Mouse (Mus musculus) liver, adult 2 months (tissue): Measurements from ENCODE around the gene Tiparp. TPM values are rescaled to one million over a fixed set of nuclear protein-coding genes. Genes with fewer than 3 reads are reported as not detected.

Source experiments
- DNase-seq: peaks from one replicate; pipeline ENCODE4 v3.0.0-alpha.2; 2011; ENCODE audit warnings: low read depth, low spot score; ENCODE audit errors: extremely low read depth
- H3K27ac ChIP-seq: fragments of 200-500 bp; replicated peaks from 2 replicates; pipeline ENCODE4 v1.5.1; 2012; ENCODE audit warnings: low read depth, mild to moderate bottlenecking, control low read depth, inconsistent platforms, low read length; ENCODE audit not compliant: insufficient read depth
- H3K27me3 ChIP-seq: fragments of 200-500 bp; 2 replicates; pipeline ENCODE4 v1.6.1; 2012; ENCODE audit warnings: mild to moderate bottlenecking, moderate library complexity, low read length, inconsistent platforms; ENCODE audit not compliant: control insufficient read depth, insufficient read depth
- H3K36me3 ChIP-seq: fragments of 200-500 bp; 2 replicates; pipeline ENCODE4 v1.6.1; 2012; ENCODE audit warnings: low read length, inconsistent platforms; ENCODE audit not compliant: control insufficient read depth, insufficient read depth
- H3K4me1 ChIP-seq: fragments of 200-500 bp; 2 replicates; pipeline ENCODE4 v1.6.1; 2011; ENCODE audit warnings: low read length; ENCODE audit not compliant: control insufficient read depth, insufficient read depth
- H3K4me3 ChIP-seq: fragments of 200-500 bp; 2 replicates; pipeline ENCODE4 v1.5.1; 2011; ENCODE audit warnings: low read depth, mild to moderate bottlenecking, control low read depth, low read length, moderate library complexity; ENCODE audit not compliant: insufficient read depth
- H3K79me2 ChIP-seq: fragments of 200-500 bp; 2 replicates; pipeline ENCODE4 v1.6.1; 2012; ENCODE audit warnings: inconsistent platforms, mild to moderate bottlenecking, low read length, moderate library complexity; ENCODE audit not compliant: control insufficient read depth, insufficient read depth
- H3K9ac ChIP-seq: fragments of 200-500 bp; 2 replicates; pipeline ENCODE4 v1.6.1; 2012; ENCODE audit warnings: low read depth, mild to moderate bottlenecking, control low read depth, inconsistent platforms, low read length
- CTCF ChIP-seq: fragments of 200-500 bp; IDR thresholded peaks from 2 replicates; pipeline ENCODE4 v1.5.1; 2011; ENCODE audit warnings: low read depth, low read length, control low read depth
- POLR2A ChIP-seq: fragments of 200-500 bp; IDR thresholded peaks from 2 replicates; pipeline ENCODE4 v1.6.1; 2011; ENCODE audit warnings: low read length, control low read depth; ENCODE audit not compliant: insufficient read depth; ENCODE audit errors: extremely low read depth
- WGBS: fragments of 180-500 bp; shearing (Covaris S2); methylation state at CpG from one replicate; pipeline ENCODE4 v1.1.7; 2018; 5-methylcytosine and 5-hydroxymethylcytosine counted together
- polyA plus RNA-seq: library from polyadenylated mRNA; depleted of rRNA; stranded (reverse); fragments of >200 nt; gene quantifications from 2 replicates; pipeline ENCODE4 v1.2.3, GENCODE M21; 2012
- total RNA-seq: library from RNA; depleted of rRNA; stranded (reverse); fragments of >200 nt; gene quantifications from 2 replicates; pipeline ENCODE4 v1.2.3, GENCODE M21; 2014

The Tiparp gene
- total and polyA plus RNA-seq, 2 experiments, result 1.1 to 6.5 TPM

- no peaks in the 10 kb centered on the region for H3K79me2 ChIP-seq
- TF ChIP-seq CTCF (no peak), POLR2A (no peak)
- H3K9ac ChIP-seq, result no peak overlapping the region
- WGBS, result 81% methylated on average over 3 of the region's 3 CpGs
- no peaks in the 10 kb centered on the region for H3K36me3 ChIP-seq
- H3K4me1 ChIP-seq, result no peaks in the 10 kb centered on the region
- DNase-seq, result no peak
- no peak overlapping the region for H3K27ac ChIP-seq
- H3K27me3 ChIP-seq, result no peaks in the 10 kb centered on the region
- H3K4me3 ChIP-seq, result no peak overlapping the region
Measured at GRCm38 (mm10) chr3:65525731-65526130, 2.5 kb upstream of the Tiparp start.

GRCm38 (mm10) chr3:65527196-65527595 lies 1.0 kb upstream of the Tiparp start:
- no peak overlapping the region for H3K9ac ChIP-seq
- WGBS, result 10% methylated on average over 3 of the region's 3 CpGs

GRCm38 (mm10) chr3:65528614-65529470 lies 632 bp downstream of the Tiparp start:
- Histone ChIP-seq H3K4me3 (peak overlapping the region; percentile 98), H3K36me3 (peaks cover 2% of the 10 kb centered on the region; the same call in 1 of the 2 replicates), H3K9ac (peak overlapping the region; percentile 100), H3K4me1 (peaks cover 2% of the 10 kb centered on the region), H3K79me2 (peaks cover 6% of the 10 kb centered on the region; the same call in 1 of the 2 replicates), H3K27ac (peak overlapping the region; percentile 57), H3K27me3 (no peaks in the 10 kb centered on the region)
- peak; percentile 70 for DNase-seq
- no peak for TF ChIP-seq POLR2A
- TF ChIP-seq CTCF, result peak; percentile 50
- under 1% methylated on average over 97 of the region's 97 CpGs for WGBS

More at GRCm38 (mm10) chr3:65527196-65527595, 1.0 kb upstream of the Tiparp start:
- 0 out of 2 replicates have a peak, but pooled peaks cover 2% of the 10 kb centered on the region for H3K79me2 ChIP-seq
- no peaks in the 10 kb centered on the region for H3K36me3 ChIP-seq
- no peak overlapping the region for H3K27ac ChIP-seq
- H3K4me1 ChIP-seq, result no peaks in the 10 kb centered on the region
- TF ChIP-seq POLR2A (no peak), CTCF (no peak)
- H3K4me3 ChIP-seq, result no peak overlapping the region
- no peaks in the 10 kb centered on the region for H3K27me3 ChIP-seq
- peak; percentile 69 for DNase-seq

GRCm38 (mm10) chr3:65529471-65530215 lies 1.4 kb downstream of the Tiparp start:
- peaks cover 2% of the 10 kb centered on the region; the same call in 1 of the 2 replicates for H3K36me3 ChIP-seq
- peak overlapping the region; percentile 98 for H3K4me3 ChIP-seq
- TF ChIP-seq POLR2A (no peak), CTCF (no peak)
- H3K27ac ChIP-seq, result peak overlapping the region; percentile 57
- under 1% methylated on average over 19 of the region's 19 CpGs for WGBS
- H3K4me1 ChIP-seq, result peaks cover 2% of the 10 kb centered on the region
- no peaks in the 10 kb centered on the region for H3K27me3 ChIP-seq
- H3K9ac ChIP-seq, result peak overlapping the region; percentile 100
- peaks cover 6% of the 10 kb centered on the region; the same call in 1 of the 2 replicates for H3K79me2 ChIP-seq
- peak; percentile 53 for DNase-seq

GRCm38 (mm10) chr3:65533014-65533413 lies 4.8 kb downstream of the Tiparp start:
- Histone ChIP-seq H3K4me3 (no peak overlapping the region), H3K9ac (no peak overlapping the region), H3K4me1 (peaks cover 10% of the 10 kb centered on the region), H3K36me3 (peaks cover 2% of the 10 kb centered on the region; the same call in 1 of the 2 replicates), H3K79me2 (peaks cover 9% of the 10 kb centered on the region; the same call in 1 of the 2 replicates), H3K27ac (no peak overlapping the region), H3K27me3 (no peaks in the 10 kb centered on the region)
- TF ChIP-seq POLR2A, result no peak
- no peak for TF ChIP-seq CTCF
- DNase-seq, result no peak
- WGBS, result 88% methylated on average over 2 of the region's 2 CpGs
